In genomic region chr12:107131351-107131750, GRCm38 (mm10) we compare ENCODE assay signal across 26 mouse cellular contexts.
DNase-seq lines count a peak whose midpoint lies in the region; ATAC-seq and TF ChIP-seq lines count a peak whose summit lies in the region.
"Had no signal": no experiment of that assay in that cellular context is flagged by ENCODE, and none has a peak within 500 bp of the region (broad histone marks: within the 10 kb centered on the region; RNA-seq: fewer than 3 reads in every experiment).

No protein-coding gene starts in this region.

- no peak overlapping the region for H3K27ac ChIP-seq in heart, embryonic 14.5 days (replicated peaks in 1 of 2; ENCODE audit: control insufficient read depth in 1 of 2, insufficient read depth in 1 of 2, low read depth in 2 of 2, low read length in 2 of 2)
- H3K27ac ChIP-seq in heart, embryonic 10.5 days, result no peak overlapping the region
- H3K27ac ChIP-seq in thymus, adult 2 months (ENCODE audit: control insufficient read depth, insufficient read depth, low read length), result peak overlapping the region; percentile 97
- H3K27ac ChIP-seq: hindbrain, embryonic 13.5 days; limb, embryonic 12.5 days; liver, embryonic 15.5 days; midbrain, embryonic 10.5 days; neural tube, embryonic 13.5 days had no signal

- 70% methylated on average over 7 of the region's 7 CpGs for WGBS in heart, embryonic 14.5 days
- WGBS in heart, embryonic 10.5 days, result 78% methylated on average over 7 of the region's 7 CpGs
- 30% methylated on average over 7 of the region's 7 CpGs for WGBS in thymus, adult 2 months

- 0 out of 2 replicates have a peak overlapping the region, but pooled peaks have one; percentile 42 for H3K4me2 ChIP-seq in heart, embryonic 14.5 days (ENCODE audit: low read length)
- H3K4me2 ChIP-seq: hindbrain, embryonic 13.5 days; limb, embryonic 12.5 days; liver, embryonic 15.5 days; lung, embryonic 14.5 days; neural tube, embryonic 13.5 days had no signal

- TF ChIP-seq POLR2A in thymus, adult 2 months (IDR thresholded peaks at IDR 0.05; ENCODE audit: control insufficient read depth, extremely low read depth, insufficient read depth, low read length, poor library complexity), result no peak

- no peak overlapping the region for H3K4me3 ChIP-seq in heart, embryonic 14.5 days (ENCODE audit: control insufficient read depth in 1 of 2, insufficient read depth in 1 of 2, low read depth in 1 of 2, low read length in 2 of 2)
- no peak overlapping the region for H3K4me3 ChIP-seq in heart, embryonic 10.5 days
- peak overlapping the region; percentile 37 for H3K4me3 ChIP-seq in thymus, adult 2 months (ENCODE audit: control insufficient read depth, insufficient read depth, low read length)
- H3K4me3 ChIP-seq: heart, embryonic 12.5 days; hindbrain, embryonic 13.5 days; limb, embryonic 12.5 days; liver, embryonic 15.5 days; midbrain, embryonic 10.5 days; myocyte; neural tube, embryonic 13.5 days had no signal

- DNase-seq in heart, embryonic 10.5 days (ENCODE audit: low spot score), result no peak
- DNase-seq in thymus, adult 2 months, result no peak
- DNase-seq in thymus, postnatal 10 days (ENCODE audit: low spot score in 2 of 2), result no peak
- peak; percentile 53 for DNase-seq in thymus, postnatal 25 days
- DNase-seq in left cerebral cortex, postnatal 10 days (ENCODE audit: extremely low spot score in 1 of 2, low spot score in 2 of 2), result no peak
- DNase-seq in adrenal gland, postnatal 36 days, result no peak
- DNase-seq: adrenal gland, adult 8-10 months; cerebellum, adult 11 months; cerebellum, adult 9-10 months; cerebellum, postnatal 36 days; gastrocnemius, postnatal 14 days; heart, postnatal 4 days; kidney, adult 11 months; kidney, postnatal 14 days; lung, embryonic 14.5 days; lung, postnatal 14 days; right cerebral cortex, postnatal 4 days had no signal

- no peak overlapping the region for H3K9ac ChIP-seq in heart, embryonic 14.5 days (ENCODE audit: low read length)
- H3K9ac ChIP-seq: heart, embryonic 12.5 days; hindbrain, embryonic 13.5 days; limb, embryonic 12.5 days; liver, embryonic 15.5 days; lung, embryonic 14.5 days; neural tube, embryonic 13.5 days had no signal

- ATAC-seq in heart, embryonic 14.5 days (ENCODE audit: insufficient number of reproducible peaks, insufficient read depth, low FRiP score, low read depth), result no peak
- ATAC-seq: forebrain, embryonic 14.5 days had no signal

- peaks cover 7 to 11% of the 10 kb centered on the region in 2 experiments for H3K4me1 ChIP-seq in heart, embryonic 14.5 days (ENCODE audit: control insufficient read depth in 2 of 2, insufficient read depth in 2 of 2, low read length in 2 of 2)
- H3K4me1 ChIP-seq in heart, embryonic 10.5 days, result peaks cover 16% of the 10 kb centered on the region
- peaks cover 67% of the 10 kb centered on the region for H3K4me1 ChIP-seq in thymus, adult 2 months (replicated peaks; ENCODE audit: control insufficient read depth, insufficient read depth, low read length)
- H3K4me1 ChIP-seq: limb, embryonic 12.5 days; liver, embryonic 15.5 days; midbrain, embryonic 10.5 days had no signal

- no peaks in the 10 kb centered on the region for H3K36me3 ChIP-seq in heart, embryonic 14.5 days (ENCODE audit: control insufficient read depth, insufficient read depth, low read length)
- H3K36me3 ChIP-seq in heart, embryonic 10.5 days, result no peaks in the 10 kb centered on the region
- no peaks in the 10 kb centered on the region for H3K36me3 ChIP-seq in thymus, adult 2 months (ENCODE audit: control insufficient read depth, insufficient read depth, low read length)
- H3K36me3 ChIP-seq: heart, embryonic 12.5 days; hindbrain, embryonic 13.5 days; limb, embryonic 12.5 days; liver, embryonic 15.5 days; midbrain, embryonic 10.5 days; neural tube, embryonic 13.5 days had no signal

- intact Hi-C loops in left cerebral cortex, postnatal 10 days (cut with DNase I), result no loop called here

- H3K9me3 ChIP-seq in heart, embryonic 14.5 days (ENCODE audit: control insufficient read depth, low read length), result no peaks in the 10 kb centered on the region
- no peaks in the 10 kb centered on the region for H3K9me3 ChIP-seq in heart, embryonic 10.5 days
- H3K9me3 ChIP-seq: heart, embryonic 12.5 days; hindbrain, embryonic 13.5 days; limb, embryonic 12.5 days; liver, embryonic 15.5 days; midbrain, embryonic 10.5 days; neural tube, embryonic 13.5 days had no signal

- no peaks in the 10 kb centered on the region for H3K27me3 ChIP-seq in heart, embryonic 14.5 days (ENCODE audit: control insufficient read depth, insufficient read depth, low read length)
- no peaks in the 10 kb centered on the region for H3K27me3 ChIP-seq in heart, embryonic 10.5 days (ENCODE audit: insufficient read depth, poor library complexity, severe bottlenecking)
- no peaks in the 10 kb centered on the region for H3K27me3 ChIP-seq in thymus, adult 2 months (ENCODE audit: control insufficient read depth, insufficient read depth, low read length)
- H3K27me3 ChIP-seq: heart, embryonic 12.5 days; limb, embryonic 12.5 days; liver, embryonic 15.5 days had no signal

- no peak for TF ChIP-seq CTCF in thymus, adult 2 months (IDR thresholded peaks at IDR 0.05; ENCODE audit: borderline replicate concordance, control insufficient read depth, extremely low read depth, insufficient read depth, low read length, poor library complexity)
